Mouse (Mus musculus): ENCODE results near the gene Tcf23. TPM values are rescaled to one million over a fixed set of nuclear protein-coding genes. Genes with fewer than 3 reads are reported as not detected.

The Tcf23 gene
- total RNA-seq, 2 experiments from 2014 or later = 0.10 to 0.20 TPM

DNA sequence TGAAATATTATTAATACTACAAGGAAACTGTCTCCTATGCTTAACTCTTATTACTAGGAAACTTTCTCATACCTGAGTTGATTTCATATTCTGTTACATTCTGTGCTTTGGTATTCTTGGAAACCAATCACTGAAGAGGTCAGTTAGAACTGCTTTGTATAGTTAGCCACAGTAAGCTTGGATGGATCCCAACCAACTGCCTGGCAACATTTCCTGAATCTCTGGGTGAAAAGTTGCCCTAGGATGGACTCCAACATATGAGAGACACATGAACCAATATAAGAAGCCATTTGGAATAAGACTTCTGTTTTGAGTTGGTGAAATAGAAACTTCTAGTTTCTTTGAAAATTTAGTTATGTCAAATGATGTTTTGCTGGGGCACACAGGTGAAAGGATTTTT lies 56.2 kb downstream of the Tcf23 start:
- no peak for TF ChIP-seq CTCF (conservative IDR thresholded peaks at IDR 0.05)
- Histone ChIP-seq H3K4me3 (no peak overlapping the region), H3K27ac (no peak overlapping the region)
- no peak for DNase-seq (ENCODE audit: low spot score in 2 of 2)

Other genes starting within 250 kb of the Tcf23 start
- 100 to 1,000 TPM; 231 to 237 TPM for gene Mapre3, start 154.0 kb upstream of the Tcf23 start, total RNA-seq (2021)
- gene Tmem214, start 100.7 kb upstream of the Tcf23 start, total RNA-seq (2021) = 10 to 100 TPM; 60.8 to 63.2 TPM
- 10 to 100 TPM; 12.2 to 15.5 TPM for gene Agbl5, start 80.0 kb upstream of the Tcf23 start, total RNA-seq (2021)
- 10 to 100 TPM; 91.5 to 93.8 TPM for gene Ost4, start 60.9 kb upstream of the Tcf23 start, total RNA-seq (2021)
- 1 to 10 TPM; 2.0 TPM for gene Emilin1, start 55.3 kb upstream of the Tcf23 start, total RNA-seq (2021)
- gene Khk, start 47.2 kb upstream of the Tcf23 start, total RNA-seq (2021) = 10 to 100 TPM; 17.0 to 17.7 TPM
- gene Cgref1, start 23.1 kb upstream of the Tcf23 start, total RNA-seq (2021) = 10 to 100 TPM; 15.5 to 16.7 TPM
- gene Preb, start 8.3 kb upstream of the Tcf23 start, total RNA-seq (2021) = 100 to 1,000 TPM; 132 to 145 TPM
- gene Atraid, start 79.7 kb downstream of the Tcf23 start, total RNA-seq (2021) = 10 to 100 TPM; 73.4 to 78.8 TPM
- gene Slc5a6, start 80.3 kb downstream of the Tcf23 start, total RNA-seq (2021) = 10 to 100 TPM; 15.0 to 16.1 TPM
- gene Cad, start 86.1 kb downstream of the Tcf23 start, total RNA-seq (2021) = 10 to 100 TPM; 17.1 to 21.6 TPM
- gene Dnajc5g, start 137.6 kb downstream of the Tcf23 start, total RNA-seq (2021) = not detected
- 10 to 100 TPM; 89.6 to 92.2 TPM for gene Slc30a3, start 139.6 kb downstream of the Tcf23 start, total RNA-seq (2021)
- gene Trim54, start 148.1 kb downstream of the Tcf23 start, total RNA-seq (2021) = not detected
- not detected for gene Ucn, start 170.2 kb downstream of the Tcf23 start, total RNA-seq (2021)
- 10 to 100 TPM; 58.8 to 61.3 TPM for gene Mpv17, start 185.6 kb downstream of the Tcf23 start, total RNA-seq (2021)
- 1 to 10 TPM; 3.5 to 4.0 TPM for gene Gm29609, start 211.2 kb downstream of the Tcf23 start, total RNA-seq (2021)
- 10 to 100 TPM; 63.1 to 67.8 TPM for gene Gtf3c2, start 211.5 kb downstream of the Tcf23 start, total RNA-seq (2021)
- gene Snx17, start 224.6 kb downstream of the Tcf23 start, total RNA-seq (2021) = 10 to 100 TPM; 80.9 to 81.5 TPM
- 10 to 100 TPM; 39.6 to 54.0 TPM for gene Eif2b4, start 224.8 kb downstream of the Tcf23 start, total RNA-seq (2021)
- 10 to 100 TPM; 29.3 to 29.5 TPM for gene Zfp513, start 233.6 kb downstream of the Tcf23 start, total RNA-seq (2021)